Mouse (Mus musculus): ENCODE results near the gene Heca. TPM values are rescaled to one million over a fixed set of nuclear protein-coding genes. Genes with fewer than 3 reads are reported as not detected.
"Not testable (repeated sequence)": the region's sequence is repeated elsewhere in the genome, so short reads cannot be mapped to it uniquely, and the experiment has no call there.

Heca gene
- total RNA-seq (2015) = 25.5 and 30.7 TPM in 2 replicates
- total RNA-seq (2017) = 46.4 and 63.9 TPM in 2 replicates

GRCm38 (mm10) chr10:17947960-17948730 is at the start of gene Heca:
TSS of gene Heca (minus strand) at chr10:17948067.
- peak; percentile 83 for ATAC-seq (ENCODE audit: poor library complexity, severe bottlenecking)

GRCm38 (mm10) chr10:17990576-17990975 is 42.7 kb upstream of the Heca start:
- peak; percentile 54 for ATAC-seq (ENCODE audit: poor library complexity, severe bottlenecking)

GRCm38 (mm10) chr10:17989136-17989535 is 41.3 kb upstream of the Heca start:
- peak; percentile 77 for ATAC-seq (ENCODE audit: poor library complexity, severe bottlenecking)

GRCm38 (mm10) chr10:17987823-17988423 is 40.1 kb upstream of the Heca start:
- ATAC-seq (ENCODE audit: poor library complexity, severe bottlenecking) = peak; percentile 20; the same call in 1 of the 2 replicates

- no peak for ATAC-seq (ENCODE audit: poor library complexity, severe bottlenecking)
These were observed 35.4 kb upstream of the Heca start for GRCm38 (mm10) chr10:17983313-17983712.

GRCm38 (mm10) chr10:17966090-17966489 is 18.2 kb upstream of the Heca start:
- ATAC-seq (ENCODE audit: poor library complexity, severe bottlenecking) = no peak

- peak; percentile 34 for ATAC-seq (ENCODE audit: poor library complexity, severe bottlenecking)
These were observed 2.9 kb upstream of the Heca start for GRCm38 (mm10) chr10:17950761-17951160.

GRCm38 (mm10) chr10:17947175-17947906 is 526 bp downstream of the Heca start:
- peak; percentile 77 for ATAC-seq (ENCODE audit: poor library complexity, severe bottlenecking)

GRCm38 (mm10) chr10:17946799-17947174 is 1.1 kb downstream of the Heca start:
- not testable (repeated sequence) for ATAC-seq (ENCODE audit: poor library complexity, severe bottlenecking)

DNA sequence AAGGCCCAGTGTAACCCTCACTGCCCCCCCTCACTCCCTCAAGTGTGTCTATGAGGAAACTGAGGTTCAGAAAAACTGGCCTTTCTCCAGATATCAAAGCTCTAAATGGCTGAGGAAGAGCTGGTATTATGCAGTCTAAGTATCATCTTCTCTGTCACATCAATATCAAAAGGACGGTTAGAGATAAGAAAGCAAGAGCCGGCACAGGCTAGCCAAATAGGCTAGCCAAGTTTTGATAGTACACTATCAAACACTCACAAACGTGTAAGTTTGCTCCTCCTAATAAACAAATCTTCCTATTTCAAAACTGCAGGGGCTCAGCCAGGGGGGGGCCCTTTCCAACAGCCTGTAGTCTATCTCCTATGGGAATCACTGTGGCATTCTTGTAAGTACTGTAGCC is 1.8 kb downstream of the Heca start:
- no peak for ATAC-seq (ENCODE audit: poor library complexity, severe bottlenecking)

DNA sequence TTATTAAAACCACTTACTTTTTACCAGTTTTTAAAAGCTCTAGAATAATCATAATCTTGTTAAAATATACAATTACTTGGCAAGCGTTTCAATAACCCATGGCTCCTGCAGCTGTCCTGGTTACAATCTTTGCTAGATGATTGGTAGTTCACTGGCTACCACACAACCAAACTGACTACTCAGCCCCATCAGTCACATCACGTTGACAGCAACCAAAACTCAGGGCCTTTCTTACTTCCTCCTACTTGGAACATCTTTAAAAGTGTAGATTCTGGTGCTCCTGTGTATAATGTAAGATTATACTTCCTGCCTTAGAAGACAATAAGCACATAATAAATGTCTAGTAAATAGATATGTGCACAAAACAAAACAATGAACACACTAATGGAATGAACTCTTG is 14.2 kb downstream of the Heca start:
- no peak for ATAC-seq (ENCODE audit: poor library complexity, severe bottlenecking)

DNA sequence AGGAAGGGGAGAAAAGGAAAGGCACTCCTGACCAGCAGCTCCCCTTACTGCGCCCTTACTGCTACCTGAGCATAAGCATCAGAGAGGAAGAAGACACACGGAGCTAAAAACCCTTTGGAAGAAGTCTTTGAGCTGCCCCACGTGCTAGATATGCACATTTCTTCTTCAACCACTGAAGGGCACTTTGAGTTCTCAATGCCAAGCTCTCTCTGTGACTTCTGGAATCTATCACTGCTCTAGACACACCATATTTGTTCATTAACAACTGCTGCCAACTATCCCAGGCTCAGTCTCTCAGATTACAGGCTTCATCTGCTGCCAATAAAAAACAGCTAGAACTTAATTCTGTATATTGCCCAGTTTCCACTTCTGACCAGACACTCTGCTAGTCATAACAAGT is 15.7 kb downstream of the Heca start:
- ATAC-seq (ENCODE audit: poor library complexity, severe bottlenecking) = no peak

GRCm38 (mm10) chr10:17931157-17931556 is 16.7 kb downstream of the Heca start:
- no peak for ATAC-seq (ENCODE audit: poor library complexity, severe bottlenecking)

DNA sequence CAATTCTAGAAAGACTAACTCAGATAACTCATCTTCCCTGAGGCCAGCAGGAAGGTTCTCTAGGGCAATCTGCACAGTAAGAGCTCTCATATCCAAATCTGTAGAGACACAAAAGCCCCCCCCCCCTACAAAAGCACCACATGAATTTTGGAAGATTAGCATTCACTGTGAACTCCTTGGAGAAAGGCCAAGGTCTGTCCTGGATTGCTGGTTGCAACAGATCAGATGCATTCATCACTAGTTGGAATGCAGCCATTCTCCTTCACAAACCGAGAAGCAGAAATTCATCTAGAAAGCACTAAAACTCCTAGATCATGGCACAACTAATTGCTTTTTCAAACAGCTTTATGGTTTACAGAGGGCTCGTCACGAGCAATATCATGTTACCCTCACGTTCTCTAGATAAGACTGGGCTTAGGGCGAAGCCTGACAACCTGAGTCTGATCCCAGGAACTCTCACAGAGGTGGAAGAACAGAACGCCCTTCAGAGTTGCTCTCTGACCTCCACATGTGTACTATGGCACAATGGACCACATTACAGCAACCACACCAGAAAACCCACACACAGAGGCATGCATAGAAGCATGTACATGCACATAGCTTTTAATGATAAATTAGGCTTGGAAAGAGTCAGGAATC is 17.3 kb downstream of the Heca start:
- ATAC-seq (ENCODE audit: poor library complexity, severe bottlenecking) = no peak

GRCm38 (mm10) chr10:17925200-17925599 is 22.7 kb downstream of the Heca start:
- ATAC-seq (ENCODE audit: poor library complexity, severe bottlenecking) = peak; percentile 49; the same call in 1 of the 2 replicates

DNA sequence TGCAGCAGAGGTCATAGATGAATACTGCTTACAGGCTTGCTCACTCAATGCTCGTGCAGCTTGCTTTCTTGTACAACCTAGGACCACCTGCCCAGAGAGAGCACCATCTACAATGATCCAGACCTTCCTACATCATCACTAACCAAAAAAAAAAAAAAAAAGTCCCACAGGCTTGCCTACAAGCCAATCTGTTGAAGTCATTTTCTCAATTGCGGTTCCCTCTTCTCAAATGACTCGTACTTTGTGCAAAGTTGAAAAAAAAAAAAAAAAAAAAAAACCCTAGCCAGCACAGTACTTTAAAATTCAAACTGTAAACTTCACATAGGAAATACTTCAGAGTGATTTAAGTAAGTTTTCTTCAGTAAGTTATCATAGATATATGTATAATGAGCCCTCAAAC is 23.7 kb downstream of the Heca start:
- no peak for ATAC-seq (ENCODE audit: poor library complexity, severe bottlenecking)

GRCm38 (mm10) chr10:17921381-17921780 is 26.5 kb downstream of the Heca start:
- ATAC-seq (ENCODE audit: poor library complexity, severe bottlenecking) = no peak

GRCm38 (mm10) chr10:17919971-17920370 is 27.9 kb downstream of the Heca start:
- peak; percentile 68 for ATAC-seq (ENCODE audit: poor library complexity, severe bottlenecking)

GRCm38 (mm10) chr10:17919032-17919431 is 28.8 kb downstream of the Heca start:
- ATAC-seq (ENCODE audit: poor library complexity, severe bottlenecking) = peak; percentile 88

- ATAC-seq (ENCODE audit: poor library complexity, severe bottlenecking) = no peak
These were observed 39.1 kb downstream of the Heca start for GRCm38 (mm10) chr10:17908731-17909130.

GRCm38 (mm10) chr10:17906405-17906804 is 41.5 kb downstream of the Heca start:
- ATAC-seq (ENCODE audit: poor library complexity, severe bottlenecking) = not testable (repeated sequence)

Data from megakaryocyte, adult 5-6 weeks (primary cell).